Mouse (Mus musculus) G1E (cell line): ENCODE measurements around the gene Cacna1c. TPM values are rescaled to one million over a fixed set of nuclear protein-coding genes. Genes with fewer than 3 reads are reported as not detected.
A peak's percentile ranks its signal among the peaks of the same experiment; 100 is the strongest.

Experiments
- ATAC-seq: 2 replicates; pipeline ENCODE4 v1.8.0; 2016; ENCODE audit warnings: mild to moderate bottlenecking; ENCODE audit not compliant: insufficient number of reproducible peaks, poor library complexity, low FRiP score, severe bottlenecking; ENCODE audit errors: extremely low read depth
- DNase-seq: peaks from one replicate; pipeline ENCODE4 v3.0.0; 2012; ENCODE audit warnings: low spot score
- H3K27me3 ChIP-seq: 2 replicates; pipeline ENCODE4 v1.6.1; 2012; ENCODE audit warnings: mild to moderate bottlenecking, low read length, inconsistent platforms; ENCODE audit not compliant: insufficient read depth
- H3K36me3 ChIP-seq: replicated peaks from 2 replicates; pipeline ENCODE3; 2012; ENCODE audit warnings: mild to moderate bottlenecking, inconsistent platforms
- H3K4me1 ChIP-seq: 2 replicates; pipeline ENCODE4 v1.6.1; 2012; ENCODE audit warnings: low read depth, low read length, inconsistent platforms, mixed read lengths; ENCODE audit not compliant: insufficient read depth
- H3K4me3 ChIP-seq: 2 replicates; pipeline ENCODE4 v1.5.1; 2012; ENCODE audit warnings: low read depth, mild to moderate bottlenecking, inconsistent platforms, low read length, moderate library complexity, mixed read lengths
- H3K9me3 ChIP-seq: replicated peaks from 2 replicates; pipeline ENCODE4 v1.6.1; 2012; ENCODE audit warnings: inconsistent platforms
- CTCF ChIP-seq: IDR thresholded peaks from 2 replicates; pipeline ENCODE4 v1.5.1; 2012; ENCODE audit warnings: low read depth, low read length, inconsistent platforms, mixed read lengths
- GATA1 ChIP-seq: IDR thresholded peaks from 2 replicates; pipeline ENCODE4 v1.6.1; 2012; ENCODE audit warnings: borderline replicate concordance, low read length, inconsistent platforms, mixed read lengths
- GATA2 ChIP-seq: IDR thresholded peaks from 2 replicates; pipeline ENCODE4 v1.6.1; 2012; ENCODE audit warnings: low read depth, low read length, inconsistent platforms, borderline replicate concordance
- POLR2AphosphoS5 ChIP-seq: IDR thresholded peaks from 2 replicates; pipeline ENCODE4 v1.6.1; 2012; ENCODE audit warnings: low read depth, low read length, inconsistent platforms; ENCODE audit not compliant: insufficient replicate concordance
- TAL1 ChIP-seq: conservative IDR thresholded peaks from 2 replicates; pipeline ENCODE4 v1.6.1; 2012; ENCODE audit warnings: low read depth, low read length, inconsistent platforms, mixed read lengths
- polyA plus RNA-seq: library from polyadenylated mRNA; stranded (reverse); fragments of >175 nt; gene quantifications from 2 replicates; pipeline ENCODE4 v1.2.3, GENCODE M21; 2012
- total RNA-seq, 2 experiments: library from RNA; stranded (forward) in 1 of 2; stranded (reverse) in 1 of 2; fragments of 200-1000 nt in 1 of 2; fragments of >200 nt in 1 of 2; fragmentation: Nextera tagmentation in 1 of 2; gene quantifications; 2 replicates each; pipeline ENCODE4 v1.2.3; 2014 to 2017

Gene Cacna1c
- total and polyA plus RNA-seq, 3 experiments: 0.11 TPM; not detected in 2

- TF ChIP-seq GATA2: no peak
- TF ChIP-seq GATA1: no peak
- no peak for TF ChIP-seq POLR2AphosphoS5
- no peak for TF ChIP-seq CTCF
- no peak for TF ChIP-seq TAL1
- Histone ChIP-seq H3K27me3 (no peaks in the 10 kb centered on the region), H3K9me3 (no peaks in the 10 kb centered on the region), H3K4me3 (no peak overlapping the region), H3K4me1 (no peaks in the 10 kb centered on the region), H3K36me3 (peaks cover 69% of the 10 kb centered on the region)
- ATAC-seq (no peak), DNase-seq (no peak)
Observed at GRCm38 (mm10) chr6:119187631-119188030, 8.6 kb downstream of the Cacna1c start.

- no peaks in the 10 kb centered on the region for H3K27me3 ChIP-seq
- ATAC-seq (no peak), DNase-seq (no peak)
- no peak overlapping the region for H3K4me3 ChIP-seq
- H3K4me1 ChIP-seq: no peaks in the 10 kb centered on the region
- H3K36me3 ChIP-seq: peaks cover 65% of the 10 kb centered on the region
- H3K9me3 ChIP-seq: no peaks in the 10 kb centered on the region
- TF ChIP-seq TAL1 (no peak), GATA2 (no peak), GATA1 (no peak), POLR2AphosphoS5 (no peak), CTCF (no peak)
Observed at GRCm38 (mm10) chr6:119186658-119187057, 9.6 kb downstream of the Cacna1c start.

- TF ChIP-seq POLR2AphosphoS5 (no peak), GATA2 (no peak), TAL1 (no peak), GATA1 (no peak), CTCF (no peak)
- H3K4me3 ChIP-seq: no peak overlapping the region
- H3K27me3 ChIP-seq: no peaks in the 10 kb centered on the region
- H3K9me3 ChIP-seq: no peaks in the 10 kb centered on the region
- ATAC-seq (no peak), DNase-seq (no peak)
- no peaks in the 10 kb centered on the region for H3K4me1 ChIP-seq
- H3K36me3 ChIP-seq: peaks cover 57% of the 10 kb centered on the region
Observed at GRCm38 (mm10) chr6:119183781-119184180, 12.4 kb downstream of the Cacna1c start.

GRCm38 (mm10) chr6:119182211-119182610 lies 14.0 kb downstream of the Cacna1c start:
- peaks cover 2% of the 10 kb centered on the region; the same call in 1 of the 2 replicates for H3K4me1 ChIP-seq
- no peak for TF ChIP-seq GATA1
- TF ChIP-seq GATA2: no peak
- TF ChIP-seq TAL1: no peak
- no peak for TF ChIP-seq POLR2AphosphoS5
- TF ChIP-seq CTCF: no peak
- H3K4me3 ChIP-seq: no peak overlapping the region
- no peaks in the 10 kb centered on the region for H3K9me3 ChIP-seq
- DNase-seq: no peak
- H3K27me3 ChIP-seq: no peaks in the 10 kb centered on the region
- H3K36me3 ChIP-seq: peaks cover 56% of the 10 kb centered on the region
- no peak for ATAC-seq

GRCm38 (mm10) chr6:119180188-119180587 lies 16.0 kb downstream of the Cacna1c start:
- DNase-seq (no peak), ATAC-seq (no peak)
- H3K4me1 ChIP-seq: peaks cover 14% of the 10 kb centered on the region
- H3K36me3 ChIP-seq: peaks cover 52% of the 10 kb centered on the region
- TF ChIP-seq CTCF: no peak
- no peak for TF ChIP-seq GATA1
- TF ChIP-seq TAL1: no peak
- no peak for TF ChIP-seq POLR2AphosphoS5
- TF ChIP-seq GATA2: no peak
- H3K9me3 ChIP-seq: no peaks in the 10 kb centered on the region
- H3K27me3 ChIP-seq: no peaks in the 10 kb centered on the region
- no peak overlapping the region for H3K4me3 ChIP-seq

GRCm38 (mm10) chr6:119177101-119177500 lies 19.1 kb downstream of the Cacna1c start:
- TF ChIP-seq TAL1 (no peak), GATA1 (no peak), POLR2AphosphoS5 (no peak), GATA2 (no peak), CTCF (no peak)
- ATAC-seq (no peak), DNase-seq (no peak)
- H3K4me3 ChIP-seq: no peak overlapping the region
- H3K4me1 ChIP-seq: peaks cover 19% of the 10 kb centered on the region
- peaks cover 31% of the 10 kb centered on the region for H3K36me3 ChIP-seq
- no peaks in the 10 kb centered on the region for H3K27me3 ChIP-seq
- no peaks in the 10 kb centered on the region for H3K9me3 ChIP-seq

- Histone ChIP-seq H3K9me3 (no peaks in the 10 kb centered on the region), H3K4me3 (peak overlapping the region; percentile 95; the same call in 1 of the 2 replicates), H3K27me3 (no peaks in the 10 kb centered on the region), H3K36me3 (peaks cover 25% of the 10 kb centered on the region), H3K4me1 (peaks cover 21% of the 10 kb centered on the region)
- ATAC-seq (no peak), DNase-seq (no peak)
- TF ChIP-seq GATA2 (no peak), POLR2AphosphoS5 (no peak), GATA1 (no peak), CTCF (no peak), TAL1 (no peak)
Observed at GRCm38 (mm10) chr6:119176103-119176502, 20.1 kb downstream of the Cacna1c start.
